Mouse (Mus musculus): ENCODE measurements around the gene Mmel1. TPM values are rescaled to one million over a fixed set of nuclear protein-coding genes. Genes with fewer than 3 reads are reported as not detected.

The Mmel1 gene
- polyA plus RNA-seq, 1 experiment from 2014 or later, result 0.80 TPM

DNA sequence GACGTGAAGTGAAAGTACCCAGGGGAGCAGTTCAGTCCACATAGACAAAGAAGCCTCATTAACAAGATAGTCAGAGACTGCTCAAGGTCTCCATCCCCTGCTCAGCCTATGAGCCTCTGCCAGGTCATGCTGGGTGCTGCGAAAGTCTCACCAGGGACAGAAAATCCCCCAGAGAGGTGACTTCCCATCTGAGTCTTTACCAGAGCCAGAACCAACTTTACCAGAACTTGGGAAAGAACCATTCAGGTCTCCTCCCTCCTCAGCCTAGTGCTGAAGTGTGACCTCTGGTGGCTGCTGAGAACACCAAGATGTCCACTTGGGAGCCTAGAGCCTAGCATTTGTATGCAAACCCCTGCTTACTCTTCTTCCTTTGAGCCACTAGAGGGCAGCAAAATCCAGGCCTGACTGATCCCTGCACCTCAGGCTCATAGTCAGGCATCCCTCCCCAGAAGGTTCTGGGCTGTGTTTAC is 74.8 kb downstream of the Mmel1 start:
- peak; percentile 93 for ATAC-seq
- Histone ChIP-seq H3K4me1 (ENCODE audit: insufficient read depth) (peaks cover 12% of the 10 kb centered on the region; the same call in 1 of the 2 replicates), H3K9ac (replicated peaks) (no peak overlapping the region), H3K4me3 (ENCODE audit: low read depth, low read length) (no peak overlapping the region), H3K9me3 (ENCODE audit: low read length) (no peaks in the 10 kb centered on the region), H3K36me3 (replicated peaks; ENCODE audit: insufficient read depth, low read length) (no peaks in the 10 kb centered on the region), H3K4me2 (ENCODE audit: low read depth, low read length) (no peak overlapping the region), H3K27me3 (ENCODE audit: insufficient read depth, low read length) (peaks cover 15% of the 10 kb centered on the region), H3K27ac (ENCODE audit: low read depth) (peak overlapping the region; percentile 41)
- peak; percentile 76 for DNase-seq
- 21% methylated on average over 2 of the region's 2 CpGs for WGBS (ENCODE audit: insufficient replicate concordance)
- TF ChIP-seq CTCF (IDR thresholded peaks at IDR 0.05; ENCODE audit: low read depth) (peak; percentile 99), EP300 (IDR thresholded peaks at IDR 0.05; ENCODE audit: low read depth) (peak; percentile 32; the same call in 1 of the 2 replicates)

Other genes starting within 250 kb of the Mmel1 start
- 0.75 and 2.2 TPM in 2 replicates for gene Prdm16, start 232.7 kb upstream of the Mmel1 start, polyA plus RNA-seq (2015; fragmentation: Nextera tagmentation; extraction: Ambion mirVana)
- gene Actrt2, start 201.7 kb upstream of the Mmel1 start, polyA plus RNA-seq (2015; fragmentation: Nextera tagmentation; extraction: Ambion mirVana), result not detected in 2 replicates
- gene Ttc34, start 32.1 kb upstream of the Mmel1 start, polyA plus RNA-seq (2015; fragmentation: Nextera tagmentation; extraction: Ambion mirVana), result not detected in 2 replicates
- 5.9 and 6.5 TPM in 2 replicates for gene Fam213b, start 29.6 kb downstream of the Mmel1 start, polyA plus RNA-seq (2015; fragmentation: Nextera tagmentation; extraction: Ambion mirVana)
- 17.2 and 20.0 TPM in 2 replicates for gene Tnfrsf14, start 59.0 kb downstream of the Mmel1 start, polyA plus RNA-seq (2015; fragmentation: Nextera tagmentation; extraction: Ambion mirVana)
- gene Hes5, start 91.3 kb downstream of the Mmel1 start, polyA plus RNA-seq (2015; fragmentation: Nextera tagmentation; extraction: Ambion mirVana), result 0.15 and 0.21 TPM in 2 replicates
- gene Pank4, start 94.5 kb downstream of the Mmel1 start, polyA plus RNA-seq (2015; fragmentation: Nextera tagmentation; extraction: Ambion mirVana), result 10.9 and 11.4 TPM in 2 replicates
- 0.04 TPM in 1 of 2 replicates, not detected in the other for gene Plch2, start 187.2 kb downstream of the Mmel1 start, polyA plus RNA-seq (2015; fragmentation: Nextera tagmentation; extraction: Ambion mirVana)
- gene Pex10, start 197.4 kb downstream of the Mmel1 start, polyA plus RNA-seq (2015; fragmentation: Nextera tagmentation; extraction: Ambion mirVana), result 5.9 and 6.8 TPM in 2 replicates
- 111 and 118 TPM in 2 replicates for gene Rer1, start 216.8 kb downstream of the Mmel1 start, polyA plus RNA-seq (2015; fragmentation: Nextera tagmentation; extraction: Ambion mirVana)
- 2.2 TPM in 2 replicates for gene Morn1, start 217.0 kb downstream of the Mmel1 start, polyA plus RNA-seq (2015; fragmentation: Nextera tagmentation; extraction: Ambion mirVana)